Mouse (Mus musculus) thymus, adult 2 months (tissue): ENCODE measurements at regions not wholly inside any gene's neighbourhood (a gene's known extent, or its start where the extent isn't known, plus 50 kb on each side); places are given as distances from the start of the nearest gene placed in this dataset.

Experiments used
- DNase-seq: peaks from one replicate; pipeline ENCODE4 v3.0.0; 2021
- H3K27ac ChIP-seq: fragments of 200-500 bp; 2 replicates; pipeline ENCODE4 v1.5.1; 2012; ENCODE audit warnings: low read length, control low read depth; ENCODE audit not compliant: control insufficient read depth, insufficient read depth
- H3K27me3 ChIP-seq: fragments of 200-500 bp; 2 replicates; pipeline ENCODE4 v1.6.1; 2012; ENCODE audit warnings: mild to moderate bottlenecking, low read length, moderate library complexity, mixed read lengths; ENCODE audit not compliant: control insufficient read depth, insufficient read depth
- H3K36me3 ChIP-seq: fragments of 200-500 bp; 2 replicates; pipeline ENCODE4 v1.6.1; 2012; ENCODE audit warnings: mild to moderate bottlenecking, low read length, moderate library complexity; ENCODE audit not compliant: control insufficient read depth, insufficient read depth
- H3K4me1 ChIP-seq: fragments of 200-500 bp; replicated peaks from 2 replicates; pipeline ENCODE4 v1.6.1; 2012; ENCODE audit warnings: low read length; ENCODE audit not compliant: control insufficient read depth, insufficient read depth
- H3K4me3 ChIP-seq: fragments of 200-500 bp; 2 replicates; pipeline ENCODE4 v1.5.1; 2012; ENCODE audit warnings: mild to moderate bottlenecking, low read length, control low read depth, moderate library complexity; ENCODE audit not compliant: control insufficient read depth, insufficient read depth
- CTCF ChIP-seq: fragments of 200-500 bp; IDR thresholded peaks from 2 replicates; pipeline ENCODE4 v1.5.1; 2012; ENCODE audit warnings: mild to moderate bottlenecking, control low read depth, low read length, moderate library complexity, borderline replicate concordance; ENCODE audit not compliant: control insufficient read depth, poor library complexity, insufficient read depth; ENCODE audit errors: extremely low read depth
- POLR2A ChIP-seq: fragments of 200-500 bp; IDR thresholded peaks from 2 replicates; pipeline ENCODE4 v1.6.1; 2012; ENCODE audit warnings: mild to moderate bottlenecking, low read length, control low read depth, moderate library complexity; ENCODE audit not compliant: control insufficient read depth, poor library complexity, insufficient read depth; ENCODE audit errors: extremely low read depth
- WGBS: fragments of 180-500 bp; shearing (Covaris S2); methylation state at CpG from one replicate; pipeline ENCODE4 v1.1.7; 2018; 5-methylcytosine and 5-hydroxymethylcytosine counted together

DNA sequence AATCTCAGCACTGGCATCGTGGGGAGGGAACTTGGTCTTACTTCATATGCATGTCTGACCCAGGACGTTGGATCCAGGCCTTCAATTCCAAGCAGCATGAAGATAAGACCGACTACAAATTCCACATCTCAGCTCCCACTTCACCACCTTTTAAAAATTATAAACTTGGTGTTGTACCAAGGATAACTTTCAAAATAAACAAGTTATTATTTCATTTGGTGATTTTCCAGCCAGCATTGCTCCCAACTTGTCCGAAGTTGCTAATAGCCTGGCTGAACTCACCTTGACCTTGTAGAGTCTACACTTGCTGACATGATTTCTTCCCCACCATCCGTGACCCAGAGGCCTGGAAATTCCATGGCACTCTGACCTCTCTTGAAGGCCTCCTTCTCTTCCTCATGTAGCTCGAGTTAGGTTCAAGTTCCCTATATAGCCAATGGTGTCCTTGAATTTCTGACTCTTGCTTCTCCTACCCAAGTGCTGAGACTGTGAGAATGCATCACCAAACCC, 123.7 kb downstream of the Thbs2 start:
- Histone ChIP-seq H3K4me3 (no peak overlapping the region), H3K4me1 (no peaks in the 10 kb centered on the region), H3K36me3 (no peaks in the 10 kb centered on the region), H3K27me3 (no peaks in the 10 kb centered on the region), H3K27ac (no peak overlapping the region)
- WGBS, result 84% methylated on average over 6 of the region's 6 CpGs
- no peak for DNase-seq
- TF ChIP-seq POLR2A, result no peak
- no peak for TF ChIP-seq CTCF

DNA sequence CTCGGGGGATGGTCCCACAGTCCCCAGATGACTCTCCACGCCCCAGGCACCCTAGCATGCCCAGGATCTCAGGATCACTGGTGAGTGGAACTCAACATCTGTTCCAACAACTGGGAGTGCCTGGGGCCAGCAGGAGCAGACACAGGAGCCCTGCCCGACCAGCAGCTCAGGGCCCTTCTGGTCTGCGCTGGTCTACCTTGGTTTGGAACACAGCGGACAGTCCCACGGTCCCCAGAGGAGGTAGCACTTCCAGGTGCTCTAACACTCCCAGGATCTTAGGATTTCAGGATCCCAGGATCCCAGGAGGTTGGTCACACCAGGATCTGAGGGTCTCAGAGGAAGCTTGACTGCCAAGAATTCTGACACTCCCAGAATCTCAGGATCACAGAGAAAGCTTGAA, 131.8 kb downstream of the Thbs2 start:
- 90% methylated on average over 6 of the region's 6 CpGs for WGBS
- Histone ChIP-seq H3K4me3 (no peak overlapping the region), H3K36me3 (no peaks in the 10 kb centered on the region), H3K4me1 (no peaks in the 10 kb centered on the region), H3K27ac (no peak overlapping the region), H3K27me3 (no peaks in the 10 kb centered on the region)
- DNase-seq, result no peak
- TF ChIP-seq CTCF (no peak), POLR2A (no peak)

DNA sequence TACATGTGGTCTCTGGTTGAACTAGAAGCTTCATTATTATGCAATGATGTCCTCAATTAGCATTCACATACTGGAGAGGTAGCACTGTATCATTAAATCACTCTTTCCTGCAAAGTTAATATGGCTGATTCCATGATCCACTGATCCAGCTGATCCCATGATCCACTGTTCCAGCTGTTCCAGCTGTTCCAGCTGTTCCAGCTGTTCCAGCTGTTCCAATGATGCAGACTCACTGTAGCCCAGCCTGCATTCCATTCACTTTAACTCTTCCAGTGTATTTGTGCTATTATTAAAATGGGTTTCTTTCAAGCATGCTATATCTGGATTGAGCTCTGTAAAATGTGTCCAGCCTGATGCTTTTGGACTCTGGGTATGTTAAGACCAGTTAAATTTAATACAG, 136.8 kb downstream of the Thbs2 start:
- no peaks in the 10 kb centered on the region for H3K36me3 ChIP-seq
- TF ChIP-seq POLR2A, result no peak
- TF ChIP-seq CTCF, result no peak

DNA sequence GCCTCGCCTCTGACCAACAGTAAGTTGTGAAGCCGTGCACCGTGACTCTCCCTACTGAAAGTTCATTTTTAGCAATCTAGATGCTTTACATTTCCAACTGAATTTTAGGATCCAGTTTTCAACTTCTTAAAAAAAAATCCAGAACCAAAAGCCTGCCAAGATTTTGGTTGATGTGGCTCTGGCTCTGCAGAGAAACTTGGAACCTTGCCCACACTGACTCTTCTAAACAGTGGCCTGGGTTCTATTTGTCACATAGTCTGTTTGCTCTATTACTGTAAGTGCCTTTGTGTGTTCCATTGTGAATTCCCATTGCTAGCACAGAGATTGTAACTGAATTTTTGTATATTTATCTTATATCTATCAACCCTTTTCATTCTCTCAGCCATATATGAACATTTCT, 140.8 kb downstream of the Thbs2 start:
- Histone ChIP-seq H3K27me3 (no peaks in the 10 kb centered on the region), H3K36me3 (no peaks in the 10 kb centered on the region), H3K4me3 (no peak overlapping the region), H3K27ac (no peak overlapping the region), H3K4me1 (no peaks in the 10 kb centered on the region)
- WGBS, result 96% methylated on average over 3 of the region's 3 CpGs
- TF ChIP-seq POLR2A, result no peak
- TF ChIP-seq CTCF, result no peak
- DNase-seq, result no peak

More for the DNA sequence above, 136.8 kb downstream of the Thbs2 start:
- Histone ChIP-seq H3K4me1 (no peaks in the 10 kb centered on the region), H3K27me3 (no peaks in the 10 kb centered on the region), H3K4me3 (no peak overlapping the region), H3K27ac (no peak overlapping the region)
- DNase-seq, result no peak

DNA sequence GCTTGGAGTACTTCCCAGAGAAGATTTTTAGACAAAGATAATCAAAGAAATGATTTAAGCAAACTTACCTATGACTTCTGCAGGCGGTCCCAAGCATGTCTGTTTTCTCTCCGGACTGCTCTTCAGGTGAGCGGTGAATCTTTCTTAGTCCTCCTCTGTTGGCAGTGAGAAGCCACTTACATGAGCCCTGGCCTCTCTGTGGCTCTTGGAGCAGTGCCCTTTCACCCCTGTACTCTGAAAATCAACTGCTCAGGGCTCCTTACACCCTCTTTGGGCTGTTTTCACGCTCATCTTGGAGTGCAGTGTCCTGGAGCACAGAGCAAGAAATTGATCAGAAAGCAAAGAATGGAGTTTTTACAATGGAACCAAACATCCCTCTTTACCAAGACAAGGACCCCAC, 142.0 kb downstream of the Thbs2 start:
- no peaks in the 10 kb centered on the region for H3K36me3 ChIP-seq
- TF ChIP-seq CTCF (no peak), POLR2A (no peak)
- DNase-seq, result no peak
- H3K27me3 ChIP-seq, result no peaks in the 10 kb centered on the region
- 97% methylated on average over 4 of the region's 4 CpGs for whole genome bisulfite sequencing
- no peak overlapping the region for H3K27ac ChIP-seq
- no peaks in the 10 kb centered on the region for H3K4me1 ChIP-seq
- no peak overlapping the region for H3K4me3 ChIP-seq

DNA sequence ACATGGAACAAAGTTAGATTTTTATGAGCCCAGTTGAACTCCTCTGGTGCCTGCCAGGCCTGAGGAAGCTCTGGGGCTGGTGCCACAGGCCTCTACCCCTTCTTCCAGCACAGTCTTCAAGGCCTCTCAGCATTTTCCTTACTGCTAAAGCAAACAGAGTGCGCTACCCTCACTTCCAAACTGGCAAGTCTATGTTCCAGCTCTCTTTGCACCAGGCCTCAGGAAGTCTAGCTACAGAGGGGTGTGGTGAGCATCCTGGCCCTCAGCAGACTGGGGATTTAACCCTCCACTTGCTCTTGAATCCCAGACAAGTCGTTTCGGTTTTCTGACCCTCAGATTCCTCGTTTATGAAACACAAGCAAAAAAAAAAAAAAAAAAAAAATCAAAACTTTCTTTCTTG, 142.4 kb downstream of the Thbs2 start:
- no peak for DNase-seq
- 83% methylated on average over 4 of the region's 4 CpGs for WGBS
- no peak overlapping the region for H3K27ac ChIP-seq

DNA sequence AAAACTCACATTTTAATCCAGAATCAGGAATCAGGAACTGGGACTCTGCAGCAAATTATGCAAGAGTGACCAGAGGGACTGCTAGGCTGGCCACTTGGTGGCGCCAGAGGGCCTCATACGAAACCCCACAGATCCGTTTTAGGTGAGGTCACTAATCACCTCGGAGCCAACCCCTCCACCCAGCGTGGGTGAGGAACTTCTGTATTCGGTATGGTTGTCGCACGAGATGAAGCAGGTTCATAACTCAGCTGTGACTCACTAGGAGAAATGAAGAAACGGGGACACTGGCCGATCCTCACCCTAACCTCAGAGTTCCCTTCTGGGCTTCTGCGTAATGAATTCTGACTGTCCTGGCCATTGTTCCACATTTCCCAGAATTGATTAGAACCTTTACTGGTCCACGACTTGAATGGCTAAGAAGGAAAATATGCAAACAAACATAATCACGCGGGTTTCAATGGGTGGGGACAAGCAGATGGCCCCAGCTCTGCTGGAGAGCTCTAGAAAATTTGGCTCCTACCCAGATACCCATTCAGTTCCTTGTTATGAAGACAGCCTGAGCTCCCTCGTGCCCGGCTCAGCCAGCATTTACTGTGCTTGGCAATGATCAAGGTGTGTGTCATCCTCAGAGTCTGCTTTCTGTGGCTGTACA, 148.1 kb downstream of the Thbs2 start:
- TF ChIP-seq CTCF (no peak), POLR2A (no peak)
- 27% methylated on average over 16 of the region's 16 CpGs for WGBS
- Histone ChIP-seq H3K36me3 (no peaks in the 10 kb centered on the region), H3K4me3 (no peak overlapping the region), H3K4me1 (no peaks in the 10 kb centered on the region), H3K27ac (no peak overlapping the region), H3K27me3 (no peaks in the 10 kb centered on the region)
- peak; percentile 45 for DNase-seq

More for the DNA sequence above, 142.4 kb downstream of the Thbs2 start:
- Histone ChIP-seq H3K4me1 (no peaks in the 10 kb centered on the region), H3K36me3 (no peaks in the 10 kb centered on the region), H3K4me3 (no peak overlapping the region), H3K27me3 (no peaks in the 10 kb centered on the region)
- TF ChIP-seq POLR2A, result no peak
- no peak for TF ChIP-seq CTCF
